Mouse (Mus musculus) forebrain, embryonic 14.5 days (tissue): ENCODE measurements around the gene Akr1c13. TPM values are rescaled to one million over a fixed set of nuclear protein-coding genes. Genes with fewer than 3 reads are reported as not detected.
"Not testable (repeated sequence)": the region's sequence is repeated elsewhere in the genome, so short reads cannot be mapped to it uniquely, and the experiment has no call there.

Experiments
- ATAC-seq: fragments of 200-750 bp; cut with Nextera tagmentation; 2 replicates; pipeline ENCODE4 v1.8.0; 2017; ENCODE audit warnings: mild to moderate bottlenecking, moderate library complexity
- DNase-seq: peaks from one replicate; pipeline ENCODE4 v3.0.0-alpha.2; 2015; ENCODE audit warnings: low spot score
- H3K27ac ChIP-seq: fragments of 300-500 bp; sonication (generic); 2 replicates; pipeline ENCODE4 v1.5.1; 2014; ENCODE audit warnings: low read depth, mild to moderate bottlenecking, control low read depth, low read length, moderate library complexity
- H3K27me3 ChIP-seq: fragments of 300-500 bp; sonication (generic); replicated peaks from 2 replicates; pipeline ENCODE4 v1.6.1; 2014; ENCODE audit warnings: low read length, control low read depth, mixed read lengths; ENCODE audit not compliant: control insufficient read depth, insufficient read depth
- H3K36me3 ChIP-seq: fragments of 300-500 bp; sonication (generic); 2 replicates; pipeline ENCODE4 v1.6.1; 2014; ENCODE audit warnings: low read length, control low read depth; ENCODE audit not compliant: control insufficient read depth, insufficient read depth
- H3K4me1 ChIP-seq: fragments of 300-500 bp; sonication (generic); 2 replicates; pipeline ENCODE4 v1.6.1; 2014; ENCODE audit warnings: antibody characterized with exemption, low read length, control low read depth; ENCODE audit not compliant: control insufficient read depth, insufficient read depth
- H3K4me2 ChIP-seq: fragments of 300-500 bp; sonication (generic); 2 replicates; pipeline ENCODE4 v1.6.1; 2014; ENCODE audit warnings: mild to moderate bottlenecking, control low read depth, low read length
- H3K4me3 ChIP-seq: fragments of 300-500 bp; sonication (generic); 2 replicates; pipeline ENCODE4 v1.5.1; 2014; ENCODE audit warnings: low read depth, low read length, control low read depth
- H3K9ac ChIP-seq: fragments of 300-500 bp; sonication (generic); 2 replicates; pipeline ENCODE4 v1.6.1; 2014; ENCODE audit warnings: mild to moderate bottlenecking, low read length, control low read depth, moderate library complexity
- H3K9me3 ChIP-seq: fragments of 300-500 bp; sonication (generic); replicated peaks from 2 replicates; pipeline ENCODE4 v1.6.1; 2016; ENCODE audit warnings: low read length, control low read depth, mixed read lengths; ENCODE audit not compliant: control insufficient read depth
- WGBS: fragments of 180-500 bp; shearing (Covaris S2); extraction: QIAGEN DNeasy Blood & Tissue Kit; methylation state at CpG from one replicate; pipeline ENCODE4 v1.1.7; 2014; 5-methylcytosine and 5-hydroxymethylcytosine counted together
- polyA plus RNA-seq: library from polyadenylated mRNA; unstranded; fragments of >200 nt; fragmentation: Nextera tagmentation; extraction: Ambion mirVana; gene quantifications from 2 replicates; pipeline ENCODE4 v1.2.1, GENCODE M21; 2014

The Akr1c13 gene
- polyA plus RNA-seq = 2.4 TPM in 2 replicates

DNA sequence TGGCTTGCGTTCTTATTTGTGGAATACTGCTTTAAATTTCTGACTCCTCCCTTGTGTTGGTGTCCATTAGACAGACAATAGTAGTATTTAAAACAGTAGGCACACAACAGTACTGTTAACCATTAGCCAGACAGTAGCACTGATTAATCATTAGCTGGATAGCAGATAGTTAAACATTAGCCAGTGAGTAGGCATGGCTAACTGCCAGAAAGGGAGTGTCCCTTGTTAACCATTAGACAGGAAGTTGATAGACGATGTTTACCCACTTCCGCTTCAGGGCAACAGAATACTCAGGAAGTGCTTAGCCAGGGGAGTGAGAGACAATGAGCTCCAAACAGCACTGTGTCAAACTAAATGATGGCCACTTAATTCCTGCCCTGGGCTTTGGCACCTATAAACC lies at the start of gene Akr1c13:
Gene Akr1c13 (plus strand): TSS at position 247 of the 400 bp plus-strand sequence.
- Histone ChIP-seq H3K36me3 (no peaks in the 10 kb centered on the region), H3K9me3 (no peaks in the 10 kb centered on the region), H3K4me1 (no peaks in the 10 kb centered on the region), H3K9ac (no peak within 1 kb of the TSS), H3K4me3 (no peak within 1 kb of the TSS), H3K4me2 (no peak within 1 kb of the TSS), H3K27ac (no peak within 1 kb of the TSS), H3K27me3 (no peaks in the 10 kb centered on the region)
- ATAC-seq (0 out of 2 replicates have a peak, but pooled peaks have one; percentile 18), DNase-seq (peak; percentile 17)
- WGBS = 44% methylated on average over 3 of the region's 3 CpGs

GRCm38 (mm10) chr13:4144261-4144660 lies 46.7 kb upstream of the Akr1c13 start:
- WGBS = 82% methylated on average over 1 of the region's 1 CpGs
- ATAC-seq = no peak
- DNase-seq = no peak

DNA sequence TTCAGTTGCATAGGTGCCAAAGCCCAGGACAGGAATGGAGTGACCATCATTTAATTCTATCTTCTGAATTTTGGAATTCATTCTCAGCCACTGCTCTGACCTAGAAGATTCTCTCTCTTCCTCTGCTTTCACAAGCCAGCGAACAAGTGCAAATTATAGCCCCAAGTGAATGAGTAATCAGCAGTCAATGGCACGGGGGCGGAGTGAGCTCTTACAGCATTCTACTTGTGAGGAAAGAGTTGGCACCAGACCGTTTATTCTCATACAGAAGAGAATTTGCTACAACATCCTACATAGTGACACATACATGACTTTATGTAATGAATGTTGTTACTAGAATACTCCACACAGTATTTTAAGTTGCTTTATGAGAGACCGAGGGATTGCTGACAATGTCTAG lies 40.4 kb upstream of the Akr1c13 start, which contains the start of gene Akr1c18:
Gene Akr1c18 (minus strand): TSS at position 137 of the 400 bp plus-strand sequence.
- Histone ChIP-seq H3K27ac (no peak within 1 kb of the TSS), H3K4me1 (no peaks in the 10 kb centered on the region), H3K4me3 (no peak within 1 kb of the TSS), H3K27me3 (no peaks in the 10 kb centered on the region), H3K9me3 (no peaks in the 10 kb centered on the region), H3K9ac (no peak within 1 kb of the TSS), H3K36me3 (no peaks in the 10 kb centered on the region), H3K4me2 (no peak within 1 kb of the TSS)
- no peak for ATAC-seq
- peak; percentile 2 for DNase-seq
- WGBS = 70% methylated on average over 5 of the region's 5 CpGs

More at GRCm38 (mm10) chr13:4144261-4144660, 46.7 kb upstream of the Akr1c13 start:
- no peak overlapping the region for H3K27ac ChIP-seq
- no peak overlapping the region for H3K4me3 ChIP-seq
- no peaks in the 10 kb centered on the region for H3K9me3 ChIP-seq
- H3K27me3 ChIP-seq = no peaks in the 10 kb centered on the region
- no peaks in the 10 kb centered on the region for H3K4me1 ChIP-seq
- no peak overlapping the region for H3K9ac ChIP-seq
- no peaks in the 10 kb centered on the region for H3K36me3 ChIP-seq
- H3K4me2 ChIP-seq = no peak overlapping the region

DNA sequence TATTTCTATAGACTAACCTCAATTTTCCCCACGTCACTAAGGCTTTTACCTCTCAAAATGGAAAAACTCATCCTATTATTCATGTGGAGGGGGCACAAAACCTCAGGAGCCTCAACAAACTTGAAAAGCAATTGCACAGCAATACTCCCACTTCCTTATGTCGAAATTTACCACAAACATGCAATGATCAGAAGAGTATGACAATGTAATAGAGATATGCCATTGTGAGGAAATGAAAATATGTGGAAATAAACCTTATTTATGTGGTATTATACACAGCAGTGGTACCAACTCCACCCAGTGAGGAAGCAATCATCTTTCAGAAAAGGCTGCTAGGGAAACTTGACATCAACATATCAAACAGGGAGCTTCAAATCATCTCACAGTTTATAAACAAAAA lies 38.0 kb upstream of the Akr1c13 start:
- WGBS = 67% methylated on average over 2 of the region's 2 CpGs
- Histone ChIP-seq H3K27ac (no peak overlapping the region), H3K4me1 (no peaks in the 10 kb centered on the region), H3K36me3 (no peaks in the 10 kb centered on the region), H3K9me3 (no peaks in the 10 kb centered on the region), H3K4me3 (no peak overlapping the region), H3K27me3 (no peaks in the 10 kb centered on the region), H3K9ac (no peak overlapping the region), H3K4me2 (no peak overlapping the region)
- ATAC-seq (no peak), DNase-seq (no peak)

GRCm38 (mm10) chr13:4153593-4153992 lies 37.4 kb upstream of the Akr1c13 start:
- no peak overlapping the region for H3K4me3 ChIP-seq
- H3K27me3 ChIP-seq = no peaks in the 10 kb centered on the region
- 80% methylated on average over 3 of the region's 3 CpGs for WGBS
- no peak for DNase-seq
- H3K4me1 ChIP-seq = no peaks in the 10 kb centered on the region
- ATAC-seq = no peak
- H3K9ac ChIP-seq = no peak overlapping the region
- H3K9me3 ChIP-seq = no peaks in the 10 kb centered on the region
- no peaks in the 10 kb centered on the region for H3K36me3 ChIP-seq
- no peak overlapping the region for H3K27ac ChIP-seq
- no peak overlapping the region for H3K4me2 ChIP-seq

- 51% methylated on average over 2 of the region's 2 CpGs for WGBS
- H3K36me3 ChIP-seq = no peaks in the 10 kb centered on the region
- no peak for DNase-seq
- no peaks in the 10 kb centered on the region for H3K27me3 ChIP-seq
- H3K27ac ChIP-seq = no peak overlapping the region
- no peak for ATAC-seq
- no peaks in the 10 kb centered on the region for H3K9me3 ChIP-seq
- no peak overlapping the region for H3K4me2 ChIP-seq
- no peak overlapping the region for H3K9ac ChIP-seq
- H3K4me3 ChIP-seq = no peak overlapping the region
- H3K4me1 ChIP-seq = no peaks in the 10 kb centered on the region
Measured at GRCm38 (mm10) chr13:4155286-4155685, 35.7 kb upstream of the Akr1c13 start.

- ATAC-seq = no peak
- no peaks in the 10 kb centered on the region for H3K4me1 ChIP-seq
- no peaks in the 10 kb centered on the region for H3K36me3 ChIP-seq
- WGBS = 49% methylated on average over 1 of the region's 1 CpGs
- no peak overlapping the region for H3K4me2 ChIP-seq
- no peaks in the 10 kb centered on the region for H3K9me3 ChIP-seq
- no peak overlapping the region for H3K9ac ChIP-seq
- DNase-seq = no peak
- no peaks in the 10 kb centered on the region for H3K27me3 ChIP-seq
- no peak overlapping the region for H3K27ac ChIP-seq
- no peak overlapping the region for H3K4me3 ChIP-seq
Measured at GRCm38 (mm10) chr13:4168006-4168405, 22.9 kb upstream of the Akr1c13 start.

GRCm38 (mm10) chr13:4172978-4173377 lies 18.0 kb upstream of the Akr1c13 start:
- H3K4me1 ChIP-seq = no peaks in the 10 kb centered on the region
- H3K4me3 ChIP-seq = no peak overlapping the region
- ATAC-seq = no peak
- no peaks in the 10 kb centered on the region for H3K9me3 ChIP-seq
- H3K9ac ChIP-seq = no peak overlapping the region
- 79% methylated on average over 2 of the region's 2 CpGs for WGBS
- H3K36me3 ChIP-seq = no peaks in the 10 kb centered on the region
- no peak for DNase-seq
- no peak overlapping the region for H3K4me2 ChIP-seq
- H3K27me3 ChIP-seq = no peaks in the 10 kb centered on the region
- H3K27ac ChIP-seq = no peak overlapping the region

DNA sequence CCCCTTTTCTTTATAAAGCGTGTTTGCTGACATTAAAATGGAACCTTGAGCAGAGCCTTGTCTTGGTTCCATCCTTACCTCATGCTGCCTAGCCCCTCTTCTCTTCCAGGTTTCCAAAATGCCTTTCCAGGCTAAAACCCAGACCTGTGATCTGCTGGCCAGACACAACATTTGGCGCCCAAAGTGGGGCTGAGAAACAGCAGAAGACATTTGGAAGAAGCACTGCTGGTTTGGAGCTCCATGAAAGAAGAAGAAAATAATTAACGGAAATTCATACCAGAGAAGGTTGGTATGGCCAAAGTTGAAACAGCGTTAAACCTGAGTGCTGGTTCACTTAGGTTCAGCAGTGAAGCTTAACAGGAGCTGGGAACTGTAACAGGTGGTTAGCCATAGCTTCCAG lies 9.6 kb upstream of the Akr1c13 start:
- not testable (repeated sequence) for H3K9ac ChIP-seq, ATAC-seq, H3K27me3 ChIP-seq, H3K4me1 ChIP-seq, H3K27ac ChIP-seq, H3K4me3 ChIP-seq, H3K36me3 ChIP-seq, H3K9me3 ChIP-seq, H3K4me2 ChIP-seq, DNase-seq
- WGBS = 91% methylated on average over 4 of the region's 4 CpGs
